Mouse (Mus musculus) retina, adult 2 months (tissue): ENCODE measurements around the gene Add1.

ENCODE experiments used
- DNase-seq: peaks from one replicate; pipeline ENCODE4 v3.0.0-alpha.2; 2012; ENCODE audit warnings: low read depth, low spot score

Add1 gene

GRCm38 (mm10) chr5:34670280-34670679 lies 96.8 kb downstream of the Add1 start:
- no peak for DNase-seq
